Mouse (Mus musculus) spleen, postnatal 4 days (tissue): Measurements from ENCODE around the gene Sh3bgrl3.
"Not testable (repeated sequence)": the region's sequence is repeated elsewhere in the genome, so short reads cannot be mapped to it uniquely, and the experiment has no call there.

Experiments used
- DNase-seq, 2 experiments: peaks; one replicate each; pipeline ENCODE4 v3.0.0; 2022; ENCODE audit warnings: low spot score in 2 of 2

Sh3bgrl3 gene

GRCm38 (mm10) chr4:134128221-134128982, at the start of gene Sh3bgrl3:
Sh3bgrl3 (minus strand) TSS chr4:134128789.
- DNase-seq, result peak; percentile 86 to 93

GRCm38 (mm10) chr4:134172391-134172790, 43.8 kb upstream of the Sh3bgrl3 start:
- no peak for DNase-seq

- no peak for DNase-seq
Measured at GRCm38 (mm10) chr4:134166906-134167305, 38.3 kb upstream of the Sh3bgrl3 start.

- DNase-seq, result no peak
Measured at GRCm38 (mm10) chr4:134165548-134166465, 37.2 kb upstream of the Sh3bgrl3 start.

- DNase-seq, result no peak
Measured at GRCm38 (mm10) chr4:134165024-134165423, 36.4 kb upstream of the Sh3bgrl3 start.

- no peak for DNase-seq
Measured at GRCm38 (mm10) chr4:134164591-134164990, 36.0 kb upstream of the Sh3bgrl3 start.

- DNase-seq, result peak; percentile 33 to 66
Measured at GRCm38 (mm10) chr4:134160071-134160470, 31.5 kb upstream of the Sh3bgrl3 start.

- DNase-seq, result no peak
Measured at GRCm38 (mm10) chr4:134158774-134159173, 30.2 kb upstream of the Sh3bgrl3 start.

- DNase-seq, result no peak
Measured at GRCm38 (mm10) chr4:134157558-134157957, 29.0 kb upstream of the Sh3bgrl3 start.

GRCm38 (mm10) chr4:134156744-134157143, 28.2 kb upstream of the Sh3bgrl3 start:
- DNase-seq, result no peak

- DNase-seq, result no peak
Measured at GRCm38 (mm10) chr4:134155961-134156465, 27.4 kb upstream of the Sh3bgrl3 start.

GRCm38 (mm10) chr4:134155531-134155930, 26.9 kb upstream of the Sh3bgrl3 start:
- no peak for DNase-seq

- DNase-seq, result no peak
Measured at GRCm38 (mm10) chr4:134154354-134154753, 25.8 kb upstream of the Sh3bgrl3 start.

GRCm38 (mm10) chr4:134153656-134154055, 25.1 kb upstream of the Sh3bgrl3 start:
- DNase-seq, result no peak

- DNase-seq, result no peak
Measured at GRCm38 (mm10) chr4:134152112-134152511, 23.5 kb upstream of the Sh3bgrl3 start.

- no peak for DNase-seq
Measured at GRCm38 (mm10) chr4:134149389-134149788, 20.8 kb upstream of the Sh3bgrl3 start.

- DNase-seq, result not testable (repeated sequence)
Measured at GRCm38 (mm10) chr4:134144297-134144696, 15.7 kb upstream of the Sh3bgrl3 start.

- DNase-seq, result no peak
Measured at GRCm38 (mm10) chr4:134138857-134139256, 10.3 kb upstream of the Sh3bgrl3 start.

GRCm38 (mm10) chr4:134136280-134136926, 7.8 kb upstream of the Sh3bgrl3 start:
- DNase-seq, result no peak

GRCm38 (mm10) chr4:134132519-134133095, 4.0 kb upstream of the Sh3bgrl3 start:
- DNase-seq, result no peak

- DNase-seq, result no peak
Measured at GRCm38 (mm10) chr4:134132117-134132516, 3.5 kb upstream of the Sh3bgrl3 start.
